Mouse (Mus musculus) hindbrain, embryonic 12.5 days (tissue): ENCODE results near the gene Rcn3. TPM values are rescaled to one million over a fixed set of nuclear protein-coding genes. Genes with fewer than 3 reads are reported as not detected.
A peak's percentile ranks its signal among the peaks of the same experiment; 100 is the strongest.

Experiments
- ATAC-seq: fragments of 200-750 bp; cut with Nextera tagmentation; 2 replicates; pipeline ENCODE4 v1.8.0; 2017; ENCODE audit warnings: moderate TSS enrichment; ENCODE audit not compliant: low FRiP score
- H3K27ac ChIP-seq: fragments of 300-500 bp; sonication (generic); 2 replicates; pipeline ENCODE4 v1.5.1; 2016; ENCODE audit warnings: mild to moderate bottlenecking
- H3K27me3 ChIP-seq: fragments of 300-500 bp; sonication (generic); 2 replicates; pipeline ENCODE4 v1.6.1; 2016; ENCODE audit warnings: mild to moderate bottlenecking
- H3K36me3 ChIP-seq: fragments of 300-500 bp; sonication (generic); 2 replicates; pipeline ENCODE4 v1.6.1; 2016; ENCODE audit warnings: mild to moderate bottlenecking
- H3K4me1 ChIP-seq: fragments of 300-500 bp; sonication (generic); 2 replicates; pipeline ENCODE4 v1.6.1; 2016
- H3K4me2 ChIP-seq: fragments of 300-500 bp; sonication (generic); replicated peaks from 2 replicates; pipeline ENCODE4 v1.6.1; 2016; ENCODE audit warnings: mild to moderate bottlenecking
- H3K4me3 ChIP-seq: fragments of 300-500 bp; sonication (generic); 2 replicates; pipeline ENCODE4 v1.5.1; 2016; ENCODE audit warnings: mild to moderate bottlenecking
- H3K9ac ChIP-seq: fragments of 300-500 bp; sonication (generic); 2 replicates; pipeline ENCODE4 v1.6.1; 2016; ENCODE audit warnings: mild to moderate bottlenecking, moderate library complexity
- H3K9me3 ChIP-seq: fragments of 300-500 bp; sonication (generic); replicated peaks from 2 replicates; pipeline ENCODE4 v1.6.1; 2016; ENCODE audit warnings: mild to moderate bottlenecking
- WGBS: fragments of 180-500 bp; shearing (Covaris S2); methylation state at CpG from one replicate; pipeline ENCODE4 v1.1.7; 2016; 5-methylcytosine and 5-hydroxymethylcytosine counted together
- polyA plus RNA-seq: library from polyadenylated mRNA; unstranded; fragments of >200 nt; fragmentation: Nextera tagmentation; extraction: Ambion mirVana; gene quantifications from 2 replicates; pipeline ENCODE4 v1.2.1, GENCODE M21; 2016

Gene Rcn3
- polyA plus RNA-seq, 1 experiment from 2014 or later = 177 TPM

- WGBS = 93% methylated on average over 38 of the region's 38 CpGs
- Histone ChIP-seq H3K4me1 (peaks cover 22% of the 10 kb centered on the region), H3K4me3 (no peak overlapping the region), H3K9me3 (no peaks in the 10 kb centered on the region), H3K4me2 (no peak overlapping the region), H3K9ac (no peak overlapping the region), H3K36me3 (peaks cover 72% of the 10 kb centered on the region), H3K27me3 (no peaks in the 10 kb centered on the region), H3K27ac (no peak overlapping the region)
- no peak for ATAC-seq
These were observed 43.8 kb downstream of the Rcn3 start for GRCm38 (mm10) chr7:45048001-45048890.

DNA sequence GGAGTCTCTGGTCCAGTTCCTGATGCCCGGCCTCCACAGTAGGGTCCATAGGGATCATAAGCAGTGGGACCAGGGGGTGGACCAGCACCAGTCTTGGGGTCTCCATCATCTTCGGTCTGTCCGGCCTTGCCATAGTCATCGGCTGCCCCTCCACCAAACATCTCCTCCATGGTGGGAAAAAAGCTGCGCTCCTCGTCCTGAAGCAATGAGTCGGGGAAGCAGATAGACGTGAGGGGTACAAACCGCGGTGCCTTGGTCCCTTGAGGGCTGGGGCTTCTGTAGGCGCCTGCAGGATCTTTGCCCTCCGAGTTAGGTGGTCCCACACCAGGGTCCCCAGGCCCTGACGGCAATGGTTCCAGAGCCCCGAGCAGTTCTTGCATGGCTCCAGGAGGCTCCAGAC, 44.5 kb downstream of the Rcn3 start:
- peaks cover 79% of the 10 kb centered on the region for H3K36me3 ChIP-seq
- H3K4me2 ChIP-seq = no peak overlapping the region
- no peak overlapping the region for H3K4me3 ChIP-seq
- no peaks in the 10 kb centered on the region for H3K9me3 ChIP-seq
- ATAC-seq = no peak
- H3K27ac ChIP-seq = no peak overlapping the region
- H3K4me1 ChIP-seq = peaks cover 22% of the 10 kb centered on the region
- WGBS = 95% methylated on average over 14 of the region's 14 CpGs
- H3K27me3 ChIP-seq = no peaks in the 10 kb centered on the region
- H3K9ac ChIP-seq = no peak overlapping the region

DNA sequence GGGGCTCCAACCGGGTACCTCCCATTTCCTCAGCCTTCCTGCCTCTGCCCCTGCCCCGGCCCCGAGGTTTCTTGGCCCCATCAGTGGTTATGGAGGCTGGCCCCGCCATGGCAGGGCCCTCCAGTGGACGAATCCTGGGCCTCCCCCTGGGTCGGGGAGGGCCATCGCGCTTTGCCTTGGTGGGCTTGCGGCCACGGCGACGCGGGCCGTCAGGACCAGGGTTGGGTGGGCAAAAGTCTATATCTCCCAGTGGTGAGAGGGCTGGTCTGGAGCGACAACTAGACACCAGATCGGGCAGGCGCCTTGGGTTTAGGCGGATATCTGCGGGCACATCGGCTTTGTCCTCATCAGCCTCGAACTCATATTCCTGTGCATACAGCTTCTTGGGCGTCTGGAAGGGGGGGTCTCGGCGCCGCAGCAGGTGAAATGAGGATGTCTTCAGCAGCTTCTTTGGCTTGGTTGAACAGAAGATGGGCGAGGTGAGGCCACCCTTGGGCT, 45.1 kb downstream of the Rcn3 start:
- H3K4me1 ChIP-seq = peaks cover 20% of the 10 kb centered on the region
- no peaks in the 10 kb centered on the region for H3K27me3 ChIP-seq
- no peak overlapping the region for H3K4me2 ChIP-seq
- no peak overlapping the region for H3K27ac ChIP-seq
- no peak overlapping the region; the same call in 1 of the 2 replicates for H3K4me3 ChIP-seq
- H3K36me3 ChIP-seq = peaks cover 85% of the 10 kb centered on the region
- ATAC-seq = no peak
- no peak overlapping the region for H3K9ac ChIP-seq
- no peaks in the 10 kb centered on the region for H3K9me3 ChIP-seq
- WGBS = 96% methylated on average over 26 of the region's 26 CpGs

DNA sequence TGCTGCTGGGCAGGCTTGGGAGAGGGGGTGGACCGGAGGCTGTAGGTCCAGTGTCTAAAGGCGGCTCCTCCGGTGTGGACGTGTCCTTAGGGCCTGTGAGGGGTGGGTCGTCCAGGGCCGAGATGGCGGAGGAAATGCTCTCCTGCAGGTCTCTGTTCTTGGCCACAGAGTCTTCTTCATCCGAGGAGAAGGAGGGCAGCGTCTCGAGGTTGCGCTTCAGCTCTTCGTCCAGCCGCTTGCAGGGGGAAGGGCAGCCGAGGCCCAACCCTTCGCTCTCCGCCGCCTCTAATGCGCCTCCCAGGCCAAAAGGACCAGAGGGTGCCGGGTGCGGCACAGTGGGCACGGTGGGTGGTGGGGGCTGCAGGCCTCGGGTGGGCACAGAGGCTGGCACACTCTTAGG, 46.3 kb downstream of the Rcn3 start:
- Histone ChIP-seq H3K36me3 (peaks cover 97% of the 10 kb centered on the region), H3K27me3 (no peaks in the 10 kb centered on the region), H3K4me1 (peaks cover 8% of the 10 kb centered on the region), H3K4me3 (no peak overlapping the region), H3K9ac (no peak overlapping the region), H3K4me2 (no peak overlapping the region), H3K27ac (no peak overlapping the region), H3K9me3 (no peaks in the 10 kb centered on the region)
- WGBS = 94% methylated on average over 22 of the region's 22 CpGs
- no peak for ATAC-seq

DNA sequence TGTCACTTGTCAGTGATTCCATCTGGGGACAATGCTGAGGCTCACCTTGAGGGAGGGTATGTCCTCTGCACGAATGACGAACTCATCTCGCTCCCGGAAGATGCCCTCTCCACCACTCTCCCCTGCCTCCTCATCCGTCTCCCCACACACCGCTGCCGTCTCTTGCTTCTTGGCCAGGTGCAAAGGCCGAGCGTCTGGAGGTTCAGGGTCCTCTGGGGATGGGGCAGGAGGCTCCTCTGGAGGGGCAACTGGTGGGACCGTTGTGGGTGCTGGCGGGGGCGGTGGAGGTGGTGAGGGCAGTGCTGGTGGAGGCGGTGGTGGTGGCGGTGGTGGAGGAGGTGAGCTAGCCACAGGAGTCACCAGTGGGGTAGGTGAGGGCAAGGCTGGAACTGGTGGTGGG, 48.7 kb downstream of the Rcn3 start:
- no peak for ATAC-seq
- WGBS = 96% methylated on average over 14 of the region's 14 CpGs
- no peak overlapping the region for H3K4me2 ChIP-seq

GRCm38 (mm10) chr7:45040851-45041250, 51.2 kb downstream of the Rcn3 start:
- Histone ChIP-seq H3K36me3 (peaks cover 99% of the 10 kb centered on the region), H3K9ac (no peak overlapping the region), H3K4me2 (no peak overlapping the region), H3K4me1 (no peaks in the 10 kb centered on the region), H3K27me3 (no peaks in the 10 kb centered on the region), H3K9me3 (no peaks in the 10 kb centered on the region), H3K4me3 (no peak overlapping the region), H3K27ac (no peak overlapping the region)
- 95% methylated on average over 9 of the region's 9 CpGs for WGBS
- no peak for ATAC-seq

More for the DNA sequence above, 48.7 kb downstream of the Rcn3 start:
- no peaks in the 10 kb centered on the region for H3K4me1 ChIP-seq
- no peaks in the 10 kb centered on the region for H3K27me3 ChIP-seq
- H3K27ac ChIP-seq = no peak overlapping the region
- no peak overlapping the region for H3K4me3 ChIP-seq
- peak overlapping the region; percentile 32; the same call in 1 of the 2 replicates for H3K9ac ChIP-seq
- peaks cover 99% of the 10 kb centered on the region for H3K36me3 ChIP-seq
- H3K9me3 ChIP-seq = no peaks in the 10 kb centered on the region

GRCm38 (mm10) chr7:45038411-45038810, 53.6 kb downstream of the Rcn3 start:
- Histone ChIP-seq H3K9ac (no peak overlapping the region), H3K27ac (no peak overlapping the region), H3K9me3 (no peaks in the 10 kb centered on the region), H3K4me2 (no peak overlapping the region), H3K36me3 (peaks cover 99% of the 10 kb centered on the region), H3K4me3 (no peak overlapping the region), H3K27me3 (no peaks in the 10 kb centered on the region), H3K4me1 (no peaks in the 10 kb centered on the region)
- ATAC-seq = no peak
- WGBS = 93% methylated on average over 9 of the region's 9 CpGs

DNA sequence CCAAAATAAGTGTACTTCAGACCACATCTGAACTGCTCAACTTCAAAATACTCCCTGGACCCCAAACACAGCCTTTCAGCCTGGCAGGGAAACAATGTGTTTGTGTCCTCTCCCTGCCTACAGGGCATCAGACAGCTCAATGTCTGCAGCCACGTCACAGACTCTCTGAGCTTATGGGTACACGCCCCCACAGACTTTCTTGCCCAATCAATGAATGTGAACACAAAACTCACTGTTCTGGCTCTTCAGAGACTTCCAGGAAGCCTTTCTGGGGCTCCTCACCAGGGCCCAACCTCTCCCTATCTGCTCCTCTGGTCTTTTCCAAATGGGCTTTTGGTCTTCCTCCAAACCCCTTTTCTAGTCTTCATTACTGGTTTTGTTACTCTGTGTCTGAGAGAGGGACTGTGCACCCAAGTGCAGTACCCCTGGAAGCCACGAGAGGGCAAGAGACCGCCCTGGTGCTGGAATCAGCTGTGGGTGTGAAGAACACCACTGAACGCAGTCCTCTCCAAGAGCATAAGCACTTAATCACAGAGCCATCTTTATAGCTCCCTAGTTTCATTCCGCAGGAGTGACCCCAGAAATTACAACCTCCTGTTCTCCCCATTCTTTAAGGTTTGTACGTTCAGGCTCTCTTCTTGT, 54.2 kb downstream of the Rcn3 start:
- Histone ChIP-seq H3K4me2 (no peak overlapping the region), H3K36me3 (peaks cover 99% of the 10 kb centered on the region), H3K27me3 (no peaks in the 10 kb centered on the region), H3K9ac (no peak overlapping the region), H3K27ac (no peak overlapping the region), H3K4me3 (no peak overlapping the region), H3K9me3 (no peaks in the 10 kb centered on the region), H3K4me1 (no peaks in the 10 kb centered on the region)
- WGBS = 73% methylated on average over 7 of the region's 7 CpGs
- ATAC-seq = no peak

DNA sequence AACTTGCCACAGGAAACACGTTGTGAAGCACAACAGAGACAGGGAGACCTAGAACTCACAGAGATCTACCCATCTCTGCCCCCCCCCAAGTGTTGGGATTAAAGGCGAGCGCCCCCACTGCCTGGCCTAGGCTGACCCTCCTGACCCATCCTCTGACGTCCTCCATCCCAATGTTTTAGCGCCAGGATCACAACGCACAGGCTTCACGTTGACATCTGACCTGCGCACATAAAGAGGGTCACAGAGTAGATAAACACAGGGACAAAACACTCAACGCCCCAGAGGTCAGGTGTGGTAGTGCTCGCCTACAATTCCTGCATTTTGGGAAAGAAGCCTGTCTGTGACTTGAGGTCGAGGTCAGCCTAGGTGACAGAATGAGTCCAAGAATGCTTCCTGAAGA, 55.3 kb downstream of the Rcn3 start:
- WGBS = 89% methylated on average over 11 of the region's 11 CpGs
- Histone ChIP-seq H3K4me3 (no peak overlapping the region), H3K4me1 (no peaks in the 10 kb centered on the region), H3K27me3 (no peaks in the 10 kb centered on the region), H3K4me2 (no peak overlapping the region), H3K9me3 (no peaks in the 10 kb centered on the region), H3K36me3 (peaks cover 99% of the 10 kb centered on the region), H3K9ac (no peak overlapping the region), H3K27ac (no peak overlapping the region)
- no peak for ATAC-seq

DNA sequence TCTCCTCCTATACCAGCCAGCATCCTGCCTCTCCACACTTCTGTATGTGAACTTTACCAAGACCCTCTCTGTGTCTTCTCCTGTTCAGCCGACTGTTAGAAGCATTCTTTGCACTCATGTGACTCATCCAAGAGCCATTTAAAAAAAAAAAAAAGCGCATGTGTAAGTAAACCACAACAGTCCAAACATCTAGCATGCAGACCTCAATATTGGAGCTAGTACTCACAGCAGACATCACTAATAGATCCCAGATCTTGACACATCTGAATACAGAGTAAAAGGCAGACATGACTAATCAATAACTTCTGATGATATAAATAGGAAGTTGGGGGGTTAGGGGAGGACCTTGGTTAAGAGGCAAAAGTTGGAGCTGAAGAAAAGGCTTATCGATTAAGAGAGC, 56.4 kb downstream of the Rcn3 start:
- H3K27ac ChIP-seq = no peak overlapping the region
- ATAC-seq = no peak
- H3K9me3 ChIP-seq = no peaks in the 10 kb centered on the region
- H3K36me3 ChIP-seq = peaks cover 99% of the 10 kb centered on the region
- WGBS = 89% methylated on average over 3 of the region's 3 CpGs
- H3K4me3 ChIP-seq = no peak overlapping the region
- no peak overlapping the region for H3K9ac ChIP-seq
- no peaks in the 10 kb centered on the region for H3K27me3 ChIP-seq
- H3K4me2 ChIP-seq = no peak overlapping the region
- H3K4me1 ChIP-seq = no peaks in the 10 kb centered on the region

GRCm38 (mm10) chr7:45033722-45034359, 58.2 kb downstream of the Rcn3 start:
- H3K9me3 ChIP-seq = no peaks in the 10 kb centered on the region
- no peak overlapping the region for H3K4me3 ChIP-seq
- WGBS = 94% methylated on average over 19 of the region's 19 CpGs
- no peaks in the 10 kb centered on the region for H3K4me1 ChIP-seq
- no peaks in the 10 kb centered on the region for H3K27me3 ChIP-seq
- H3K4me2 ChIP-seq = no peak overlapping the region
- peaks cover 99% of the 10 kb centered on the region for H3K36me3 ChIP-seq
- H3K27ac ChIP-seq = no peak overlapping the region
- no peak overlapping the region for H3K9ac ChIP-seq
- ATAC-seq = no peak
